ENCODE assay signal across 8 mouse cellular contexts in the genomic region with DNA sequence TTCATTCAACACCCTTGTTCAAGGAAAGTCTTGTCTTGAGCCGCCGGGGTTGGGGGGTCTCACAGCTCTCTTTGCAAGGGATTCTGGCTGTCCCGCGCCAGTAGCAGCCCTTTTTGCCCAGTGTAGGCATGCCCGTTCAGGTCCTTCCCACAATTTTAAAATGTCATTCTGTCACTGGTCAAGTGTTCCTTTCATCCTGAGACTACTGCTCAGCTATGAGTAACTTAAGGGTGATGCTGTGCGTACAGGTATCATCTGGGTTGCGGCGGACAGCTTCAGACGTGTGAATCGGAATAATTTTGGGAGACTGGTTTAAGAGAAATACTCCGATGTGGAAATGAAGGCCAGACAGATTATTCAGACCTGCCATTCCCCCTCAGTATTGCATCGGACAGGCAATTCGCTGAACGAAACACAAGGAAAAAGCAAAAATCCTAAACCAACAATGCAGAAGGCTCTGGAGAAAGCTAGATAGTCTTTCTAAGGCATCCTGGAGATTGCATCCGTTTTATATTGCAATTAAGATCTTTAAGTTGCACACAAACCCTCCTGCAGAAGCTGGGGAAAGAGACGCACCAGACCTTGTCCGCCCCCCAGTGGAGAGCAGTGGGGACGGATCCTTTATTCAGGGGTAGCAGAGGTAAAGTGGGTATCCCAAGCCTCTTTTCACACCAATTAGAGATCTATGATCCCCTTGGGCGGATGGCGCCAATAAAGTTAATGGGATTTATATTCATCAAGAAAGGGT.
DNase-seq lines count a peak whose midpoint lies in the region; ATAC-seq and TF ChIP-seq lines count a peak whose summit lies in the region.

No protein-coding gene starts in this region.

- no peak for DNase-seq in ES-E14 (ENCODE audit: low read depth, low spot score)
- DNase-seq in brain, embryonic 14.5 days (ENCODE audit: low read depth) = peak; percentile 91
- DNase-seq in forebrain, embryonic 10.5 days (ENCODE audit: extremely low spot score, low spot score) = peak; percentile 75
- DNase-seq in layer of hippocampus, adult 8-10 months (ENCODE audit: low spot score in 2 of 2) = peak; percentile 30 to 58
- DNase-seq in lung, adult 2 months = peak; percentile 42
- DNase-seq in urinary bladder, postnatal 25 days (ENCODE audit: low spot score) = peak; percentile 43

- no peaks in the 10 kb centered on the region for H3K9me3 ChIP-seq in ES-E14 (ENCODE audit: control insufficient read depth, insufficient read depth, low read depth, low read length)
- no peaks in the 10 kb centered on the region for H3K9me3 ChIP-seq in forebrain, embryonic 10.5 days
- no peaks in the 10 kb centered on the region for H3K9me3 ChIP-seq in neural tube, embryonic 14.5 days (ENCODE audit: control insufficient read depth, low read length)

- in situ Hi-C loops in ES-E14 (cut with MboI; ENCODE audit: low sequenced_read_pairs in 2 of 2, unreplicated experiment in 2 of 2) = loop anchor here in 1 of 2 experiments (10.0 to 25.0 kb wide), 2 partner anchors 656 to 969 kb away; no protein-coding TSS in a partner anchor

- H3K27me3 ChIP-seq in forebrain, embryonic 10.5 days (ENCODE audit: poor library complexity, severe bottlenecking) = peaks cover 28% of the 10 kb centered on the region
- no peaks in the 10 kb centered on the region for H3K27me3 ChIP-seq in neural tube, embryonic 14.5 days (ENCODE audit: control insufficient read depth, insufficient read depth, low read length)

- ATAC-seq in hematopoietic stem cell, adult 5-6 weeks (replicated peaks in 1 of 2; ENCODE audit: insufficient read depth in 1 of 2, low FRiP score in 2 of 2, low TSS enrichment in 1 of 2, low read depth in 1 of 2, poor library complexity in 2 of 2, severe bottlenecking in 2 of 2) = peak; percentile 80 to 86
- peak; percentile 85 for ATAC-seq in neural tube, embryonic 14.5 days (ENCODE audit: low read depth)

- H3K36me3 ChIP-seq in ES-E14 (ENCODE audit: control insufficient read depth, insufficient read depth, low read length, poor library complexity, severe bottlenecking) = no peaks in the 10 kb centered on the region
- no peaks in the 10 kb centered on the region for H3K36me3 ChIP-seq in forebrain, embryonic 10.5 days (replicated peaks)
- H3K36me3 ChIP-seq in neural tube, embryonic 14.5 days (ENCODE audit: control insufficient read depth, insufficient read depth, low read length) = no peaks in the 10 kb centered on the region

- H3K4me1 ChIP-seq in ES-E14 (ENCODE audit: control insufficient read depth in 2 of 2, insufficient read depth in 2 of 2, low read length in 2 of 2, poor library complexity in 1 of 2) = peaks cover 0 to 4% of the 10 kb centered on the region in 2 experiments; a peak in 1 of 4 replicates
- H3K4me1 ChIP-seq in forebrain, embryonic 10.5 days = peaks cover 47% of the 10 kb centered on the region
- H3K4me1 ChIP-seq in lung, adult 2 months (ENCODE audit: control insufficient read depth, insufficient read depth, low read length) = no peaks in the 10 kb centered on the region; the same call in 1 of the 2 replicates
- H3K4me1 ChIP-seq in neural tube, embryonic 14.5 days (ENCODE audit: control insufficient read depth, insufficient read depth, low read length) = peaks cover 9% of the 10 kb centered on the region; the same call in 1 of the 2 replicates

- H3K9ac ChIP-seq in ES-E14 (ENCODE audit: insufficient read depth, low read depth, low read length, poor library complexity, severe bottlenecking) = no peak overlapping the region
- H3K9ac ChIP-seq in neural tube, embryonic 14.5 days (replicated peaks; ENCODE audit: low read depth, low read length) = peak overlapping the region; percentile 67

- TF ChIP-seq CTCF in brain, embryonic 14.5 days (IDR thresholded peaks at IDR 0.05; ENCODE audit: borderline replicate concordance, extremely low read depth, insufficient read depth, insufficient read length) = peak; percentile 83
- TF ChIP-seq CTCF in lung, adult 2 months (IDR thresholded peaks at IDR 0.05; ENCODE audit: insufficient read depth, low read length) = peak; percentile 56

- peak overlapping the region; percentile 0 to 49; a peak in 3 of 4 replicates for H3K4me3 ChIP-seq in ES-E14 (ENCODE audit: insufficient read depth in 1 of 2, low read depth in 1 of 2, low read length in 2 of 2, poor library complexity in 1 of 2, severe bottlenecking in 1 of 2)
- peak overlapping the region; percentile 57 for H3K4me3 ChIP-seq in forebrain, embryonic 10.5 days
- H3K4me3 ChIP-seq in lung, adult 2 months (replicated peaks; ENCODE audit: extremely low read depth, low read depth, low read length) = peak overlapping the region; percentile 49
- peak overlapping the region; percentile 33 for H3K4me3 ChIP-seq in neural tube, embryonic 14.5 days (ENCODE audit: low read depth, low read length)

- H3K4me2 ChIP-seq in neural tube, embryonic 14.5 days (ENCODE audit: low read depth, low read length) = peak overlapping the region; percentile 66

- WGBS in forebrain, embryonic 10.5 days = 5% methylated on average over 20 of the region's 20 CpGs
- WGBS in lung, adult 2 months = 10% methylated on average over 20 of the region's 20 CpGs
- 5% methylated on average over 20 of the region's 20 CpGs for WGBS in neural tube, embryonic 14.5 days

- no peak overlapping the region for H3K27ac ChIP-seq in ES-E14 (ENCODE audit: insufficient read depth, low read depth, low read length, poor library complexity, severe bottlenecking)
- H3K27ac ChIP-seq in forebrain, embryonic 10.5 days = peak overlapping the region; percentile 94
- peak overlapping the region; percentile 84 for H3K27ac ChIP-seq in neural tube, embryonic 14.5 days (ENCODE audit: low read depth, low read length)

- no peak for TF ChIP-seq POLR2A in brain, embryonic 14.5 days (IDR thresholded peaks at IDR 0.05; ENCODE audit: borderline replicate concordance, extremely low read depth, insufficient read depth, insufficient read length, poor library complexity, severe bottlenecking)
- TF ChIP-seq POLR2A in lung, adult 2 months (IDR thresholded peaks at IDR 0.05; ENCODE audit: borderline replicate concordance, extremely low read depth, low read depth, low read length) = no peak

TF ChIP-seq in ES-E14, 5 proteins besides CTCF, POLR2A, EP300 and RAD21:
- no peak for TF ChIP-seq ZC3H11A (IDR thresholded peaks at IDR 0.05; ENCODE audit: borderline replicate concordance, low read depth, low read length)
- TF ChIP-seq CHD2 (IDR thresholded peaks at IDR 0.05; ENCODE audit: low read depth, low read length) = no peak
- no peak for TF ChIP-seq MAFK (IDR thresholded peaks at IDR 0.05; ENCODE audit: insufficient read depth, low read depth, low read length)
- no peak for TF ChIP-seq HCFC1 (IDR thresholded peaks at IDR 0.05; ENCODE audit: borderline replicate concordance, insufficient read depth, low read length)
- TF ChIP-seq ZNF384 (IDR thresholded peaks at IDR 0.05; ENCODE audit: low read depth, low read length) = no peak
